Mouse (Mus musculus) midbrain, postnatal 0 days (tissue): ENCODE measurements around the gene Cmah. TPM values are rescaled to one million over a fixed set of nuclear protein-coding genes. Genes with fewer than 3 reads are reported as not detected.

Experiments
- ATAC-seq: fragments of 200-750 bp; cut with Nextera tagmentation; 2 replicates; pipeline ENCODE4 v1.8.0; 2017; ENCODE audit warnings: moderate number of reproducible peaks, mild to moderate bottlenecking, moderate TSS enrichment, moderate library complexity; ENCODE audit not compliant: low FRiP score
- DNase-seq: peaks from one replicate; pipeline ENCODE4 v3.0.0-alpha.2; 2015; ENCODE audit warnings: low spot score
- H3K27ac ChIP-seq: fragments of 300-500 bp; sonication (generic); 2 replicates; pipeline ENCODE4 v1.5.1; 2014; ENCODE audit warnings: low read depth, mild to moderate bottlenecking, low read length, mixed read lengths
- H3K27me3 ChIP-seq: fragments of 300-500 bp; sonication (generic); 2 replicates; pipeline ENCODE4 v1.6.1; 2014; ENCODE audit warnings: low read length, control low read depth, mixed read lengths; ENCODE audit not compliant: insufficient read depth
- H3K36me3 ChIP-seq: fragments of 300-500 bp; sonication (generic); 2 replicates; pipeline ENCODE4 v1.6.1; 2014; ENCODE audit warnings: low read length, control low read depth, mixed read lengths; ENCODE audit not compliant: insufficient read depth
- H3K4me1 ChIP-seq: fragments of 300-500 bp; sonication (generic); 2 replicates; pipeline ENCODE4 v1.6.1; 2014; ENCODE audit warnings: mild to moderate bottlenecking, control low read depth, antibody characterized with exemption, low read length, mixed read lengths; ENCODE audit not compliant: insufficient read depth
- H3K4me2 ChIP-seq: fragments of 300-500 bp; sonication (generic); 2 replicates; pipeline ENCODE4 v1.6.1; 2014; ENCODE audit warnings: low read depth, mild to moderate bottlenecking, low read length, mixed read lengths; ENCODE audit not compliant: poor library complexity, severe bottlenecking
- H3K4me3 ChIP-seq: fragments of 300-500 bp; sonication (generic); 2 replicates; pipeline ENCODE4 v1.5.1; 2014; ENCODE audit warnings: low read depth, mild to moderate bottlenecking, low read length, moderate library complexity
- H3K9ac ChIP-seq: fragments of 300-500 bp; sonication (generic); replicated peaks from 2 replicates; pipeline ENCODE4 v1.6.1; 2014; ENCODE audit warnings: mild to moderate bottlenecking, low read length, moderate library complexity, mixed read lengths; ENCODE audit not compliant: poor library complexity, severe bottlenecking
- H3K9me3 ChIP-seq: fragments of 300-500 bp; sonication (generic); 2 replicates; pipeline ENCODE4 v1.6.1; 2016; ENCODE audit warnings: low read length, control low read depth
- CTCF ChIP-seq: IDR thresholded peaks from 2 replicates; pipeline ENCODE4 v1.5.1; 2016; ENCODE audit warnings: antibody characterized with exemption, mild to moderate bottlenecking
- WGBS: fragments of 180-500 bp; shearing (Covaris S2); extraction: QIAGEN DNeasy Blood & Tissue Kit; methylation state at CpG from one replicate; pipeline ENCODE4 v1.1.7; 2014; 5-methylcytosine and 5-hydroxymethylcytosine counted together
- polyA plus RNA-seq: library from polyadenylated mRNA; unstranded; fragments of >200 nt; fragmentation: Nextera tagmentation; extraction: Ambion mirVana; gene quantifications from 2 replicates; pipeline ENCODE4 v1.2.1, GENCODE M21; 2015
- total RNA-seq: library from RNA; depleted of rRNA; stranded (reverse); fragments of >200 nt; gene quantifications from 2 replicates; pipeline ENCODE4 v1.2.3, GENCODE M21; 2014; rRNA removed

Gene Cmah
- total and polyA plus RNA-seq, 2 experiments from 2014 or later: 0.05 to 0.14 TPM

DNA sequence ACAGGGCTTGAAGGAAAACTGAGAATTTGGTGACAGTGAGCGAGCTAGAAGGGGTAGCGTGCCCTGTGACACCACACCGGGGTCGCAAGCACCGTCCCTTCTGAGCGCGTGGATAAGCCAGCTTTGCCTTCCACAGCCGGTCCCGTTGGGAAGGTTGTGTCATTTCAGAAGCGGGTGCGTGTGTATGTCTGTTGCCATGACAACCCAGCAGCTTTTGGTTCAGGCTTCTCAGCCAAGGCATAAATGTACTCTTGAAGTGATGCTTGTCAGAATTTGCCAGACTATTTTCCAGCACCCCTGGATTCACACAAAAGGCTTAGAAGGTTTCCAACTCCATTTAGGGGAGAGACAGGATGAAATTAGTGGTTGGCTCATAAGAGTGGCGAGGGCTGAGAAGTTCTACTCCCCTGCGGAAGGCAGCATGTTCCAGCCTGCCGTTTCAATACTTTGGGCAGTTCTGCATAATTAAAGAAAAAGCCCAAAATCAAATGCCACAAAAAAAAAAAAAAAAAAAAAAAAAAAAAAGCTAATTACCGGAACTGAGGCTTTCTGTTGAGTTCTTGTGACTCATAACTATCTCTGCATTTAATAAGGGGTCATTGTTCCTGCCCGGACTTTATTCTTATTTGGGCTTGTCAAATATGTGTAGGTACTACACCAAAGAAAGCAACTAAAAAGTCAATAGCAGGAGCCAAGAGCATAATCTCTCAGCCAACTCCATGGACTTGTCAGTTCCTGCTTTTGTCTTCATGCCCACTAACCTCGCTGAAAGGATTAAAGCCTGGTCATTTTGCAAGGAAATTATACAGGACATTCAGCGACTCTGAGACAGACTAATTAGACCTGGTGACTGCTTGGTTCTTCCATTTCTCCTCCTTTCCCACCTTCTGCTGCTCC is 194.5 kb downstream of the Cmah start:
- no peak overlapping the region for H3K4me3 ChIP-seq
- no peak overlapping the region for H3K9ac ChIP-seq
- H3K27me3 ChIP-seq: no peaks in the 10 kb centered on the region
- H3K36me3 ChIP-seq: no peaks in the 10 kb centered on the region
- ATAC-seq: peak; percentile 76
- H3K4me1 ChIP-seq: peaks cover 9% of the 10 kb centered on the region; the same call in 1 of the 2 replicates
- H3K4me2 ChIP-seq: peak overlapping the region; percentile 42
- no peak for TF ChIP-seq CTCF
- WGBS: 10% methylated on average over 18 of the region's 18 CpGs
- 0 out of 2 replicates have a peak overlapping the region, but pooled peaks have one; percentile 47 for H3K27ac ChIP-seq
- H3K9me3 ChIP-seq: no peaks in the 10 kb centered on the region
- DNase-seq: peak; percentile 90

DNA sequence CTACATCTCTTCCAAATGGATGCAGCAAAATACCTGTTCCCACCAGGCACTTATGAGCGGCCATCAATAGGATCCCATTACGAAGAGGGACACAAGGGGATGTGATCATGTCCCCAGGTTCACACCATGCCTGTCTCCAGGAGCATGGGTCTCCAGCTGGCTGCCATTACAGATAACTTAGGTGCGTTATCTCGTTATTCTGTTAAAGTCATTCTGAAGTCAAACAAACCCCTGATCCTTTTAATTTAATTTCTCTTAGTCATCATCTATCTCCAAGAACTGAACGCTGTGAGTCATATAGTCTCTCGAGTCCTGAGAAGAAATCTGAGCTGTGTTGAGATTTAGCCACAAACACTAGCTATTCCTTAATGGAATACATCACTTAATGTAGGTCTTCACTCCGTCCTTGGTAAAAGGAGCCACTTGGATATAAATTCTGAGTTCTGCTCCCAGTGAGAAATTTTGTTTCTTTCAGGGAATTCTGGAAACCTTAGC is 195.2 kb downstream of the Cmah start:
- WGBS: 86% methylated on average over 7 of the region's 7 CpGs
- ATAC-seq (no peak), DNase-seq (no peak)
- no peaks in the 10 kb centered on the region for H3K27me3 ChIP-seq
- H3K9ac ChIP-seq: no peak overlapping the region
- no peak for TF ChIP-seq CTCF
- no peak overlapping the region for H3K4me2 ChIP-seq
- no peaks in the 10 kb centered on the region for H3K36me3 ChIP-seq
- no peak overlapping the region for H3K27ac ChIP-seq
- H3K4me3 ChIP-seq: no peak overlapping the region
- peaks cover 9% of the 10 kb centered on the region; the same call in 1 of the 2 replicates for H3K4me1 ChIP-seq
- no peaks in the 10 kb centered on the region for H3K9me3 ChIP-seq

DNA sequence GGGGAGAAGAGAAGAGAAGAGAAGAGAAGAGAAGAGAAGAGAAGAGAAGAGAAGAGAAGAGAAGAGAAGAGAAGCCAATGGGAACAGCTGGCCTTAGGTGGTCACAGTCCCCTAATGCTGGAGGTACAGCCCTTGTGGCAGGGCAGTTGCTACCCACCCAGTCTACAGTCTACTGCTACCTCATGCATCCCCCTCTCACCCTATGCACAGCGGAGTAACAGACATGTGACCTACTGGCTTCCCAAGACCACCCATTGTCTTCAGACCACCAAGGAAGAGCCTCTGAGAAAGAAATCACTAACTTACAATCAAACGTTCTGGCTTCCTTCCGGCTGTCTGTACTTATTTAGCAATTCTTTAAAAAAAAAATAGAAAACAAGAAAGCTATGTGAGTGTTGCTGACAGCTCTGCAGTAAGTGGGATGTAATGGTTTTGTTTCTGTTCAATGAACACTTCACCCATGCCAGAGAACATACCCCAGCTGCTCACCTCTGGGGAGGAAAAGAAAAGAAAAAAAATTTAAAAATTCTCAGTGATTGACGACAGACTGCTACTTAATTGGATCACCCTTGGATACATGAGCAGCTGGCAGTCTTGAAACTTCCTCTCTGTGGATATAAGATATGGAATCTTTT is 196.5 kb downstream of the Cmah start:
- 70% methylated on average over 4 of the region's 4 CpGs for WGBS

DNA sequence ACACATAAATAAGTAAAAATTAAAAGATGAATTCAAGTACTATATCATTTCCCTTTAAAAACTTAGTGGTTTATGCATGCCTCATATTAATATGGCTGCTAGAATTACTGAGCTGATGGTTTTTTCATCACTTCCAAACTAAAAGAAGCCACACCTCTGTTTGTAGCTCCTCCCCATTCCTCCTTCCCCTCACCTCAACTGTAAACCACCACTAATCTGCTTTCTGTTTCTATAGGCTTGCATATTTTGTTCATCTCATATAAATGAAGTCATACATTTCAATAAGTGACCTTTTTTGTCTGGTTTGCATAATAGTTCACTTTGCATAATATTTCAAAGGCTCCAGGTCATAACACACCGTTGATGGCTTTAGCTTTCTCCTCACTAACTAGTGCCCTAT is 197.3 kb downstream of the Cmah start:
- no peak for DNase-seq
- Histone ChIP-seq H3K4me1 (peaks cover 9% of the 10 kb centered on the region; the same call in 1 of the 2 replicates), H3K27me3 (no peaks in the 10 kb centered on the region), H3K4me3 (no peak overlapping the region), H3K36me3 (no peaks in the 10 kb centered on the region), H3K27ac (no peak overlapping the region), H3K9me3 (no peaks in the 10 kb centered on the region), H3K9ac (no peak overlapping the region), H3K4me2 (no peak overlapping the region)
- WGBS: 73% methylated on average over 1 of the region's 1 CpGs
- TF ChIP-seq CTCF: no peak
- ATAC-seq: no peak

More for the DNA sequence above, 196.5 kb downstream of the Cmah start:
- H3K27ac ChIP-seq: no peak overlapping the region
- no peak overlapping the region for H3K4me3 ChIP-seq
- H3K4me1 ChIP-seq: peaks cover 9% of the 10 kb centered on the region; the same call in 1 of the 2 replicates
- DNase-seq (no peak), ATAC-seq (no peak)
- H3K9ac ChIP-seq: no peak overlapping the region
- no peaks in the 10 kb centered on the region for H3K36me3 ChIP-seq
- no peaks in the 10 kb centered on the region for H3K9me3 ChIP-seq
- no peak overlapping the region for H3K4me2 ChIP-seq
- TF ChIP-seq CTCF: no peak
- H3K27me3 ChIP-seq: no peaks in the 10 kb centered on the region

DNA sequence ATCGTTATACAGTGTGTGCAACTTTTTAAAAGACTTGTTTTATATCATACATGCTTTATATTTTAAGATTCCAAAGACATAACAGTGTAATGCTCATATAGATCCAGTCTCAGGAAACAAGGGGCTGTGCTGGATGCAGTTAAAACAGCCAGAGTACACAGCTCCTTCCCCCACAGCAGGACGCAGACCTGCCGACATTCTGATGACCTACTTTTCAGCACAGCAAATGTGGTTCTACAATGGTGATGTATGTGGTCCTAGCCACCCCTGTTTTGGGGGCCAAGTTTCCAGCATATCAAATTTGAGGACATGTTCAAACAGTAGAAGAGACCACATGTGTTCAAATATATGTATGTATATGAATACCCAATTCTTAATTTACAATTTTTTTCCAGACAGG is 198.3 kb downstream of the Cmah start:
- Histone ChIP-seq H3K4me2 (no peak overlapping the region), H3K9me3 (no peaks in the 10 kb centered on the region), H3K4me3 (no peak overlapping the region), H3K9ac (no peak overlapping the region), H3K27me3 (no peaks in the 10 kb centered on the region), H3K36me3 (no peaks in the 10 kb centered on the region), H3K27ac (no peak overlapping the region), H3K4me1 (peaks cover 9% of the 10 kb centered on the region; the same call in 1 of the 2 replicates)
- no peak for DNase-seq
- TF ChIP-seq CTCF: no peak
- ATAC-seq: no peak
- 51% methylated on average over 3 of the region's 3 CpGs for WGBS

DNA sequence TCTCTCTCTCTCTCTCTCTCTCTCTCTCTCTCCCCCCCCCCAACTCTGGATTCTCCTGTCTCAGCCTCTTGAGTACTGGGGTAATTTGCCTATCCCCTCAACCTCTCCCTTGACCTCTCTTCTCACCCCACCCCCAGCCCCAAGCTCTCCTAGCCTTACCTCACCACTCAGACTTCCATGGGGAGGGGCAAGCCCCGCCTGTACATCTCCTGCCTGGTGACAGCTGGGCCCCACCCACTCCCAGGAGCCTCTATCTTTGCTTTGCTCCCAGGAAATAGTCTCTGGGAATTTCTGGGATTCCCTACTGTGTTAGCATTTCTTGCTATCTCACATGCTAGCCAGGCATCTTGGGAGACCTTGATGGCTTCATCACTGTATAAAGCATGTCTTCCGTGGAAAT is 199.7 kb downstream of the Cmah start:
- no peak for DNase-seq
- Histone ChIP-seq H3K4me1 (peaks cover 2% of the 10 kb centered on the region; the same call in 1 of the 2 replicates), H3K9me3 (no peaks in the 10 kb centered on the region), H3K27ac (no peak overlapping the region), H3K4me3 (no peak overlapping the region), H3K27me3 (no peaks in the 10 kb centered on the region), H3K9ac (no peak overlapping the region), H3K36me3 (no peaks in the 10 kb centered on the region), H3K4me2 (no peak overlapping the region)
- no peak for ATAC-seq
- no peak for TF ChIP-seq CTCF
- 63% methylated on average over 2 of the region's 2 CpGs for WGBS

Other genes starting within 250 kb of the Cmah start
- gene Carmil1, start 46.6 kb upstream of the Cmah start, total RNA-seq: 47.6 and 56.8 TPM in 2 replicates
- gene Carmil1, start 46.6 kb upstream of the Cmah start, polyA plus RNA-seq: 38.5 and 40.7 TPM in 2 replicates